Mouse (Mus musculus) embryo, embryonic 11 days (tissue): Measurements from ENCODE around the gene Lmntd1.
"Not testable (repeated sequence)": the region's sequence is repeated elsewhere in the genome, so short reads cannot be mapped to it uniquely, and the experiment has no call there.

Experiments
- DNase-seq: peaks from one replicate; pipeline ENCODE4 v3.0.0-alpha.2; 2015

Gene Lmntd1

GRCm38 (mm10) chr6:145339956-145340656 is 274.0 kb downstream of the Lmntd1 start:
- peak; percentile 71 for DNase-seq

DNA sequence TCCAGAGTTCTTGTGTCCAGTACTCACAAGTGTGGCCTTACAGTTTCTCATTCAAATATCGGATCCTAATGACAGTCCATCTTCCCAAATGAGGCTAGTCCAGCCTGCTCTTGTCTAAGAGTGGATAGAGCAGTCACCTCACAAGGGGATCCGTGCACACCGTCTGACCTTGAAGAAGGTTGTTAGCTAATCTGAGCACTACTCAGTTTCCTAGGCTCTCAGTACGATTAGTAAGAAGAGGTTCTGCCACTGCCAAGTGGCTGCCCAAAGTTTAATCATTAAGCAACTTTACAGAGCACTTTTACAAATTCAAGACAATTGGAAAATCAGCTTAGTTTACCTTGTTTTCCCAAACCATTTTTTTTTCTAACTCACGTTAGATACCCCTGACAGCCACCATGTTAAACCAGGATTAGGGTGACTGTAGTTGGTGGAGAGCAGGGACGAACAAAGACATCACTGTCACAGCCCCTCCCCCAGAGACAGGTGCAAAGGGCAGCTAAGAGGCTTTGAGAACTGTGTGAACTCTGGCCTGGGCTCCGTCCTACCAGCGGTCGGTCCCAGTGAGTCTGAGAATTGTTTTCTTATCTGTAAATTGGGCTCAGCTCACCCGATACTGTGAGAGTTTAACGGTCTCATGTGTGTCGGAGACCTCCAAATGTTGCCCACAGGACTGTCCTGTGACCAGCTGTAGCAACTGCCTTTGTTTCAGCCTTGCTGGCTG is 275.4 kb downstream of the Lmntd1 start:
- DNase-seq = no peak

- DNase-seq = not testable (repeated sequence)
Observed at GRCm38 (mm10) chr6:145337521-145337920, 276.6 kb downstream of the Lmntd1 start.

DNA sequence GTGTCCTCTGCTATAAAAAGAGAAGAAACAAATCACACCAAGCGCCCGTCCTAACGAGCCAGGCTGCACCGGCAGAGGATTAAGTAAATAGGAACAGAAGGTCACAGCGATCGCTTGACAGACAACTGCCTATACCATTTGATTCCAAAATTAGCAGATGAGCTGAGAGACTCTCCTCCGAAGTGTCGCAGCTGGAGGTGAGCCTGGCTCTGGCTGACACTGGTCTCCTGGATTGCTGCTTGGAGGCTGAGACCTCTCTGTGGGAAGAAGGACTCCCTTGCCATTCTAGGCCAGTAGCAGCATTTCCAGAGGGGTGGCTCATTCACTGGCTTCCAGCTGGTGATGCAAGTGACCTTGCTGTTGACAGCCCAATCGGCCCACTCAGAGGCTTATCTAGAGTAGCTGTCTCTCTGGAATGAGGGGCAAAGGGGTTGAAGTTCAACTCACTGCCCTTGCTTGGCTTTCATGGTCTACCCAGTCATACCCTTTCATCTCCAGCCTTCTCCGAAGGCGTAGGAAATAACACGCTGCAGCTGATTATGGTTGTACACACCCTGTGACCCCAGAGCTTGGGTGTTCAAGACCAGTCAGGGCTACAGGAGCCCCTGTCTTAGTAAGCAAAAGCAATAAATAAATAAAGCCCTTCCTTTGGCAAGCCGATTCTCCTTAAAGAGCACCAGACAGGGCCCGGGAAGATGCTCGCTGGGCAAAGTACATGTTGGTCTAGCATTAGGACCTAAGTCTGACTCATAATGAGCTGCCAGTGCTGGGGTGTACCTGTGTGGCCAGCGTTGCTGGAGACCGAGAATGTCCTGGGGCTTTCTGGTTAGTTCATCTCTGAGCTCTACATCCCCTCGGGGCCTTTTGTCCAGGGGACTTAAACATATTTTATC is 278.0 kb downstream of the Lmntd1 start:
- no peak for DNase-seq

DNA sequence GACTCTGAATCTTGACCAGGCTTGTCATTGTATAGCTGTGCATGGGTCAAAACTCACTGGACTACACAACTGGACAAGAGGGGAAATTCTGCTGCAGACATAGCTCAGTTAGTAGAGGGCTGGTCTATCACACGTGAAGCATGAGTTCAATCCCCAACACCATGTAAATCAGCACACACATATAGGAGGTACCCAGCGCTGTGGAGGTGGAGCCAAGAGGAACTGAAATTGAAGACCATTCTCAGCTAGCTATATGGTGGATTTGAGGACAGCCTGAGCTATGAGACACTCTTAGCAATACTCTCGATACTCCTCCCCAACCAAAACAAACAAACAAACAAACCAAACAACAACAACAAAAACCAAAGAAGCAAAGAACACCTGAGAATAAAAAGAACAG is 279.9 kb downstream of the Lmntd1 start:
- DNase-seq = no peak

DNA sequence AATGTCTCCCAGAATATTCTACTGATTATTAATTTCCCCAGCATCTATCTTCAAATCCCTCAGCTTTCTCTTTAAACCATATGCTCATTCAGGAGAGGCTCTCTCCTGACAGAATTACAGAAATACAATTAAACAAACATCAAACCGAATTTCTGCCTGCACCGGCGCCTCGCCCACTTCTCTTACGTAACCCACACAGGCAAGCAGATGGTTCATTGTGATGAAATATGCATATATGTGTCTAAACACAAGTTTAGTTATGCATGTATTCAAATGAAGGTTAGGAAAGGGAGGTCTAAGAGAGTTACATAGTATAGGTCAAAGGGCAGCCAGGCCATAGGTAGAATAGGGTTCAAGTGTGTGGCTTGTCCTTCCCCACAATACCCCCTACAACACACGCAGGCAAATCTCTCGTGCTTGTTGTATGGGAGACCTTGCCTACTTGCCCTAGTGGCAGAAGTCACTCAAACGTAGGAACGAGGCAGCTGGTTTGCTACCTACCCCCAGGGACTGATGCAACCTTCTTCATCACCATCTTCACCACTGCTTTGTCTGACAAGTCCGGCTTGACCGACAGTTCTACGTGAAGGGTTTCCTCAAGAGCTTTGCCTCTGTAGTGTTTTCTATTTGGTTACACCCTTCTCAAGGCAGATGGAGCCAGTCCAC is 287.8 kb downstream of the Lmntd1 start:
- DNase-seq = no peak

DNA sequence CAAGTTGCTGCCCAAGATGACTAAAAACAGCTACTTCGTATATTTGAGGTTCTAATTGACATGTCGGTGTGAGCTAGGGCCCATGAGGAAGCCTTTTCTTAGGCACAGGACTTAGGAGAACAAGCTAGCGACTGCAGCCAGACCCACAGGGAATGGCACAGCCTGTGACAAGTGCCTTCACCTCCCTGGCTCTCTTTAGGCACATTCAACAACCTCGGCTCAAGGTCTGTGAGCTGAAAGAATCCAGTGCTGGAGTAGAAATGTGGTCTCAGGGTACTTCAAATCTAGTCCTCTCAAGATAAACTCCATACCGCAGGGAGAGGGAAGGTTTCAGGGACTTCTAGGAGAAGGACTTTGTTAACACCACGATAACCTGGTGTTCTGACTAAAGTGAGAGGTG is 289.0 kb downstream of the Lmntd1 start:
- DNase-seq = no peak

DNA sequence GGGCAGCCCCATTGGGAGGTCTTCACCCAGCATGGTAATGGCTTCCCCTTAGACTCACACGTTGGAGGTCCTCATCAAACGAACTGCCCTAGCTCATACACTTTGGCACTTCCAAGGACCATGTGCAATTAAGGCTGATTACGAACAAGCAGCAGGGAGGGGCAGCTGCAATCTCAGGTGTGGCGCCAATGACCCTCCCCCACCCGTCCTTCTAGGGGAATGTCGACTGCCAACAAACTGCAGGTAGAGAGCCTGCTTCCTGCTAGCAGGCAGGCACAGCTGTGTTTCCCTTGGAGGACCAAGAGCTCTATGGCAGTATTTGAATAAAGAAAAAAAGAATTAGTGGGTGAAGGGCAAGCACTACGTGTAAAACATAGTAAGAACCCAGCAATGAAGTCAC is 289.6 kb downstream of the Lmntd1 start:
- no peak for DNase-seq

DNA sequence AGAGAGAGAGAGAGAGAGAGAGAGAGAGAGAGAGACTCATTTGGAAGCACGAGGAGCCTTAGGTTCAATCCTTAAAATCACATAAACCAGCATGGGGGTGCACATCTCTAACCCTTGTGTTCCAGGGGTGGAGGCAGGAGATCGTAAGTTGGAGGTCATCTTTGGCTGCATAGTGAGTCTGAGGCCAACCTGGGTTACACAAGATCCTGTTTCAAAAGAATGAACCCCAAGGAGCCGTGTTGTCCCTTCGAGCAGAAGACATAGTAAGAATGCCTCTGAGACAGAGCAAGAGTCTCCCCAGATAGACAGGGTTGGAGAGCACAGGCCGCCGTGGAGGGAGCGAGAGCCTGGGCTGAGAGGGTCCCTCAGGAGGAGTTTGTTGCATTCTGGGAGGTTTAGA is 291.9 kb downstream of the Lmntd1 start:
- DNase-seq = no peak

DNA sequence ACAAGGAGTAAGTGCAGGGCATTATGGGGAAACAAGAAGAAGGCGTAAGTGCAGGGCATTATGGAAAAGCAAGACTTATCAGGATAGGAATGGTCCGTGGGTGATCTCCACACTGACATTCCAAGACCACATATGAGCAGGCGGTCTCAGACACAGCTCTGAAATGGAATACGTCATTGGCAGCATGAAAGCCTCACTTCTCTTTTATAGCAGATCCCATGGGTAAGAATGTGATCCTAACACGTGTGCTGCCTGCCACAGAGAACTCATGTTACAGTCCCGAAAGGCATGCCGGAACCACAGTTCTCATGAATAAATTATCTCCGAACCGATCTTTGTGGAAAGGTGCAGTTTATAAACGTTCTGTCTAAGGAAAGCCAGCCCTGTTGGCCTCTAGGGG is 294.0 kb downstream of the Lmntd1 start:
- no peak for DNase-seq
